Mouse (Mus musculus) hindbrain, embryonic 11.5 days (tissue): ENCODE results near the gene Dscaml1. TPM values are rescaled to one million over a fixed set of nuclear protein-coding genes. Genes with fewer than 3 reads are reported as not detected.
"Not testable (repeated sequence)": the region's sequence is repeated elsewhere in the genome, so short reads cannot be mapped to it uniquely, and the experiment has no call there.

Experiments
- ATAC-seq: fragments of 200-750 bp; cut with Nextera tagmentation; 2 replicates; pipeline ENCODE4 v1.8.0; 2017; ENCODE audit warnings: mild to moderate bottlenecking, moderate TSS enrichment, moderate library complexity; ENCODE audit not compliant: low FRiP score
- DNase-seq: peaks from one replicate; pipeline ENCODE4 v3.0.0-alpha.2; 2015; ENCODE audit warnings: low spot score
- H3K27ac ChIP-seq: fragments of 300-500 bp; sonication (generic); 2 replicates; pipeline ENCODE4 v1.5.1; 2014; ENCODE audit warnings: mild to moderate bottlenecking, low read depth, low read length
- H3K27me3 ChIP-seq: fragments of 300-500 bp; sonication (generic); 2 replicates; pipeline ENCODE4 v1.6.1; 2014; ENCODE audit warnings: mild to moderate bottlenecking, low read length, moderate library complexity, mixed read lengths; ENCODE audit not compliant: control insufficient read depth, insufficient read depth
- H3K36me3 ChIP-seq: fragments of 300-500 bp; sonication (generic); 2 replicates; pipeline ENCODE4 v1.6.1; 2014; ENCODE audit warnings: mild to moderate bottlenecking, low read length, moderate library complexity, mixed read lengths; ENCODE audit not compliant: control insufficient read depth, insufficient read depth
- H3K4me1 ChIP-seq: fragments of 300-500 bp; sonication (generic); replicated peaks from 2 replicates; pipeline ENCODE4 v1.6.1; 2014; ENCODE audit warnings: low read length, mixed read lengths; ENCODE audit not compliant: control insufficient read depth, insufficient read depth
- H3K4me2 ChIP-seq: fragments of 300-500 bp; sonication (generic); replicated peaks from 2 replicates; pipeline ENCODE4 v1.6.1; 2014; ENCODE audit warnings: mild to moderate bottlenecking, low read depth, low read length
- H3K4me3 ChIP-seq: fragments of 300-500 bp; sonication (generic); 2 replicates; pipeline ENCODE4 v1.5.1; 2014; ENCODE audit warnings: low read depth, low read length
- H3K9ac ChIP-seq: fragments of 300-500 bp; sonication (generic); 2 replicates; pipeline ENCODE4 v1.6.1; 2014; ENCODE audit warnings: low read depth, low read length
- H3K9me3 ChIP-seq: fragments of 300-500 bp; sonication (generic); 2 replicates; pipeline ENCODE4 v1.6.1; 2016; ENCODE audit warnings: low read length; ENCODE audit not compliant: control insufficient read depth
- WGBS: fragments of 180-500 bp; shearing (Covaris S2); extraction: QIAGEN DNeasy Blood & Tissue Kit; methylation state at CpG from one replicate; pipeline ENCODE4 v1.1.7; 2014; 5-methylcytosine and 5-hydroxymethylcytosine counted together
- polyA plus RNA-seq: library from polyadenylated mRNA; unstranded; fragments of >200 nt; fragmentation: Nextera tagmentation; extraction: Ambion mirVana; gene quantifications from 2 replicates; pipeline ENCODE4 v1.2.1, GENCODE M21; 2014

Dscaml1 gene
- polyA plus RNA-seq, 1 experiment from 2014 or later: 0.80 TPM

DNA sequence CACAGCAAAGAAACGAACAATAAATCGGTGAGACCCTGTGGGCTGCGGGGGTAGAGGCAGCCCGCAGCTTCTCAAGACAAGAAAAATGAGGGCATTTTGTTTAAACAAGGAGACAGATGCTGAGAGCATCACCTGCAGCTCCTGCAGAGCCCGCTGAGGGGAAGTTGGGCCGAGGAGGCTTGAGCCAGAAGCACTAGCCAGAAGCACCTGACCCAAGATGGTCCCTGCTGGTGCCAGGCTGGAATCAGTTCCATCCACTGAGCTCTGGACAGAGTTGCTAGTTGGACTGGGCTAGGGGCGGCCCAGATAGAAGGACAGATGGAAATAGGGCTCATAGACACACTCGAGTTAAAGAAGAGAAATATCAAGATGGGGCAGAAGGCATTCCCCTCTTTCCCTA, 340.7 kb downstream of the Dscaml1 start:
- 0 out of 2 replicates have a peak, but pooled peaks cover 3% of the 10 kb centered on the region for H3K36me3 ChIP-seq
- ATAC-seq (no peak), DNase-seq (no peak)
- WGBS: 92% methylated on average over 8 of the region's 8 CpGs
- no peak overlapping the region for H3K27ac ChIP-seq
- H3K4me3 ChIP-seq: no peak overlapping the region
- no peak overlapping the region for H3K9ac ChIP-seq
- no peaks in the 10 kb centered on the region for H3K27me3 ChIP-seq
- H3K9me3 ChIP-seq: no peaks in the 10 kb centered on the region
- H3K4me1 ChIP-seq: no peaks in the 10 kb centered on the region
- H3K4me2 ChIP-seq: no peak overlapping the region

DNA sequence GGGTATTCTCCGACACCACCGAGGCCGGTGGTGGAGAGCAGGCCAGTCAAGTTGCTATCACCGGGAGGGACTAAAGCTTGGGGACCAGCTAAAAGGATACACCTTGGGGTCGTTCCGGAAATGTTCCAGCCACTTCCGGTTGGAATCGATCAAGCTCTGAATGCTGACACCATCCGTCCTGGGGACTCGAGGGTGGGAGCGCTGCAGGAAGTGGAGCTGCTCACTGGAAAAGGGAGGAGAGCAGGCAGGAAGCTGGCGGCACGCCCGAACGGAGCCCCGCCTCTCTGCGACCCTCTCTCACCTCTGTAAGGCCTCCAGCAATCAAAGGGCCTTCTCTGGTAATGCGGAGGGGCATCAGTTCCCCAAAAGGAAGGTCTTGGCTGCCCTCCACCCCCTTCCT, 342.0 kb downstream of the Dscaml1 start:
- H3K9me3 ChIP-seq: no peaks in the 10 kb centered on the region
- no peak overlapping the region for H3K27ac ChIP-seq
- DNase-seq: no peak
- no peak overlapping the region for H3K4me3 ChIP-seq
- no peak for ATAC-seq
- 0 out of 2 replicates have a peak, but pooled peaks cover 4% of the 10 kb centered on the region for H3K36me3 ChIP-seq
- H3K4me1 ChIP-seq: no peaks in the 10 kb centered on the region
- H3K4me2 ChIP-seq: no peak overlapping the region
- no peaks in the 10 kb centered on the region for H3K27me3 ChIP-seq
- H3K9ac ChIP-seq: no peak overlapping the region
- 82% methylated on average over 18 of the region's 18 CpGs for WGBS

DNA sequence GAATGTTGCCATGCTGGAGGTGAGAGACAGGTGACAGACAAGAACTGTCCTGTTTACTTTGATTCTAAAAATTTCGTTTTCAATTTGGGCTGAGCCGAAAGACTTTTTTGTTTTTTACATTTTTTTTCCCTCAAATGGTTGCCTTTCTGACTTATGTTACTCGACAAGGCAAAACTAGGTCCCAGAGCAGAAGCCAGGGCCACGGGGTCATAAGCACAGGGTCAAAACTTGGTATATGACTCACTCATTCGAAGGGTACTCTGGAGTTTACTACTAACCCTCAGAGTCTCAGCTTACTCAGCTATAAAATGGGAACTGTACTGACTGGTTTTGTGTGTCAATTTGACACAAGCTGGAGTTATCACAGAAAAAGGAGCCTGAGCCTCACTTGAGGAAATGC, 343.2 kb downstream of the Dscaml1 start:
- H3K4me3 ChIP-seq: no peak overlapping the region
- H3K36me3 ChIP-seq: 0 out of 2 replicates have a peak, but pooled peaks cover 4% of the 10 kb centered on the region
- DNase-seq: no peak
- H3K4me1 ChIP-seq: no peaks in the 10 kb centered on the region
- ATAC-seq: no peak
- no peaks in the 10 kb centered on the region for H3K27me3 ChIP-seq
- H3K9me3 ChIP-seq: no peaks in the 10 kb centered on the region
- no peak overlapping the region for H3K9ac ChIP-seq
- no peak overlapping the region for H3K4me2 ChIP-seq
- H3K27ac ChIP-seq: no peak overlapping the region
- WGBS: 88% methylated on average over 5 of the region's 5 CpGs

DNA sequence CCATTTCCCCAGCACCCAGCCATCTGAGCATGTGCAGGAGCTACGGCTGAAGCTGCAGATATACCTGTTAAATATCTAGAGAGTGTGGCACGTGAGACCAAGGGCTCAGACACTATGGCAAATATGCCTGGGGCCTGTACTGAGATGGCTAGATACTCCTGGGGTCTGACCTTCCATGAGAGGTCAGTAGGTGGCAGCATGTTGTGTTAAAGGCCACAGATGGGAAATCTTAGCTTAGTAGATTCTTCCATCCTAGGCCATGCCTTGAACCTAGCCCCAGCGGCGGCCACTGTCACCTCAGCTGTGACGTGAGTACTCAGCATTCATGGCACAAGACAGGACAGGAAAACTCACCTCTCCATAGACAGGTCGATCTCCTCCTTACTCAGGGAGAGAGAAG, 347.7 kb downstream of the Dscaml1 start:
- H3K4me1 ChIP-seq: no peaks in the 10 kb centered on the region
- DNase-seq: no peak
- H3K9me3 ChIP-seq: no peaks in the 10 kb centered on the region
- no peak overlapping the region for H3K27ac ChIP-seq
- no peak overlapping the region for H3K4me2 ChIP-seq
- H3K9ac ChIP-seq: no peak overlapping the region
- H3K27me3 ChIP-seq: no peaks in the 10 kb centered on the region
- H3K4me3 ChIP-seq: no peak overlapping the region
- 0 out of 2 replicates have a peak, but pooled peaks cover 7% of the 10 kb centered on the region for H3K36me3 ChIP-seq
- whole genome bisulfite sequencing: 75% methylated on average over 6 of the region's 6 CpGs
- ATAC-seq: no peak

- not testable (repeated sequence) for H3K9me3 ChIP-seq, H3K27ac ChIP-seq, H3K4me3 ChIP-seq, ATAC-seq, H3K9ac ChIP-seq, H3K4me1 ChIP-seq, DNase-seq, H3K4me2 ChIP-seq, H3K36me3 ChIP-seq, H3K27me3 ChIP-seq
- WGBS: 93% methylated on average over 3 of the region's 3 CpGs
Measured at GRCm38 (mm10) chr9:45776176-45776575, 349.7 kb downstream of the Dscaml1 start.

- H3K27me3 ChIP-seq: no peaks in the 10 kb centered on the region
- H3K4me3 ChIP-seq: no peak overlapping the region
- no peaks in the 10 kb centered on the region for H3K4me1 ChIP-seq
- H3K9ac ChIP-seq: no peak overlapping the region
- no peak overlapping the region for H3K4me2 ChIP-seq
- H3K27ac ChIP-seq: no peak overlapping the region
- no peaks in the 10 kb centered on the region for H3K9me3 ChIP-seq
- ATAC-seq (no peak), DNase-seq (no peak)
- 80% methylated on average over 6 of the region's 6 CpGs for WGBS
- 0 out of 2 replicates have a peak, but pooled peaks cover 3% of the 10 kb centered on the region for H3K36me3 ChIP-seq
Measured at GRCm38 (mm10) chr9:45779201-45779600, 352.8 kb downstream of the Dscaml1 start.

GRCm38 (mm10) chr9:45783249-45784069, 357.0 kb downstream of the Dscaml1 start:
- WGBS: 92% methylated on average over 12 of the region's 12 CpGs
- no peaks in the 10 kb centered on the region for H3K27me3 ChIP-seq
- H3K4me2 ChIP-seq: no peak overlapping the region
- ATAC-seq (no peak), DNase-seq (no peak)
- no peak overlapping the region; the same call in 1 of the 2 replicates for H3K27ac ChIP-seq
- H3K9ac ChIP-seq: no peak overlapping the region
- H3K4me3 ChIP-seq: no peak overlapping the region
- no peaks in the 10 kb centered on the region for H3K36me3 ChIP-seq
- H3K4me1 ChIP-seq: no peaks in the 10 kb centered on the region
- no peaks in the 10 kb centered on the region for H3K9me3 ChIP-seq

DNA sequence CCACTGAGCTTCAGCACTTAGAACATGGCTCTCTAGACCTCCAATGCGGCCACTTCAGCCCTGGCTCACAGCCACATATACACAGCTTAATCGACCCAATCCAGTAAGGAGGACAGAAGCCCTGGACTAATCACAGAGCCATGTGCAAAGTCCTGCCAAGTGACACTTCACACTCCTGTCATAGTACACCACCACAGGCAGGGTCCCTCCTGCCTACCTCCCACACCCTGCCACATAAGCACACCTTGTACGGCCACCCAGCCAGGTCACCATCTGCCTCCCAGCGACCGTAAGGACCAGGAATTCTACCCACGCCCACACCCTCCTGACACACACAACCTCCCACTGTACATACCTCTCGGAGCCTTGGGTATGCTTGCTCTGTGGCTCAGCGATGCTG, 360.6 kb downstream of the Dscaml1 start:
- Histone ChIP-seq H3K9me3 (no peaks in the 10 kb centered on the region), H3K4me3 (no peak overlapping the region), H3K36me3 (no peaks in the 10 kb centered on the region), H3K27me3 (no peaks in the 10 kb centered on the region), H3K4me1 (no peaks in the 10 kb centered on the region), H3K27ac (no peak overlapping the region), H3K4me2 (no peak overlapping the region), H3K9ac (no peak overlapping the region)
- DNase-seq: no peak
- ATAC-seq: no peak
- WGBS: 91% methylated on average over 8 of the region's 8 CpGs

GRCm38 (mm10) chr9:45787547-45787946, 361.1 kb downstream of the Dscaml1 start:
- WGBS: 91% methylated on average over 6 of the region's 6 CpGs
- H3K4me2 ChIP-seq: no peak overlapping the region

More at GRCm38 (mm10) chr9:45787547-45787946, 361.1 kb downstream of the Dscaml1 start:
- Histone ChIP-seq H3K4me1 (no peaks in the 10 kb centered on the region), H3K27me3 (no peaks in the 10 kb centered on the region), H3K36me3 (no peaks in the 10 kb centered on the region), H3K4me3 (no peak overlapping the region), H3K9me3 (no peaks in the 10 kb centered on the region), H3K9ac (no peak overlapping the region), H3K27ac (no peak overlapping the region)
- DNase-seq (no peak), ATAC-seq (no peak)
